Mouse (Mus musculus) erythroblast, embryonic 14.5 days (primary cell): ENCODE results near the gene Amigo3.

ENCODE experiments used
- GATA1 ChIP-seq: IDR thresholded peaks from 2 replicates; pipeline ENCODE4 v1.6.1; 2012; ENCODE audit warnings: low read length, inconsistent platforms, mixed read lengths
- TAL1 ChIP-seq: IDR thresholded peaks from 3 replicates; pipeline ENCODE4 v1.6.1; 2012; ENCODE audit warnings: low read length, inconsistent platforms, mixed read lengths

DNA sequence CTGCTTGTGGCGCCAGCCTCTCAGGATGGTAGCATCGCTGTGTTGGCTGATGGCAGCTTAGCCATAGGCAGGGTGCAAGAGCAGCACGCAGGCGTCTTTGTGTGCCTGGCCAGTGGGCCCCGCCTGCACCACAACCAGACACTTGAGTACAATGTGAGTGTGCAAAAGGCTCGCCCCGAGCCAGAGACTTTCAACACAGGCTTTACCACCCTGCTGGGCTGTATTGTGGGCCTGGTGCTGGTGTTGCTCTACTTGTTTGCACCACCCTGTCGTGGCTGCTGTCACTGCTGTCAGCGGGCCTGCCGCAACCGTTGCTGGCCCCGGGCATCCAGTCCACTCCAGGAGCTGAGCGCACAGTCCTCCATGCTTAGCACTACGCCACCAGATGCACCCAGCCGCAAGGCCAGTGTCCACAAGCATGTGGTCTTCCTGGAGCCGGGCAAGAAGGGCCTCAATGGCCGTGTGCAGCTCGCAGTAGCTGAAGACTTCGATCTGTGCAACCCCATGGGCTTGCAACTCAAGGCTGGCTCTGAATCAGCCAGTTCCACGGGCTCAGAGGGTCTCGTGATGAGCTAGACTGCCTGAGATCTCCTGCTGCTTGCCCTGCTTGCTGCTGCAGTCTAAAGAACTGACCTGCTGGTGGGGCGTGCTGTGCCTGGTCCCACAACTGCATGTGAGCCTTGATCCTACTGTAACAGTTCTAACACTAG lies 1.5 kb downstream of the Amigo3 start:
- TF ChIP-seq TAL1 (no peak), GATA1 (no peak)
